Mouse (Mus musculus) heart, postnatal 36 days (tissue): ENCODE results near the gene Stx1a. TPM values are rescaled to one million over a fixed set of nuclear protein-coding genes. Genes with fewer than 3 reads are reported as not detected.

ENCODE experiments used
- DNase-seq, 2 experiments: peaks; one replicate each; pipeline ENCODE4 v3.0.0; 2021 to 2022
- intact Hi-C: fragments of 180-260 bp; cut with DNase I; formaldehyde crosslinking; loops from one replicate; pipeline ENCODE4 v1.15.1; 2025
- total RNA-seq, 2 experiments: library from RNA; stranded (reverse); gene quantifications; 2 replicates each; pipeline ENCODE4 v1.2.3; 2021

Stx1a gene
- total RNA-seq = 1 to 10 TPM; 1.7 to 2.0 TPM

- peak; percentile 86 to 89 for DNase-seq
- intact Hi-C loops = no loop called here
Measured at GRCm38 (mm10) chr5:135023344-135024173, at the start of gene Stx1a. TSS of gene Stx1a (plus strand) at chr5:135023482.

- no peak for DNase-seq
- intact Hi-C loops = no loop called here
Measured at GRCm38 (mm10) chr5:134973526-134973925, 49.8 kb upstream of the Stx1a start.

GRCm38 (mm10) chr5:134974294-134974693, 49.0 kb upstream of the Stx1a start:
- intact Hi-C loops = no loop called here
- DNase-seq = no peak

GRCm38 (mm10) chr5:134974921-134975320, 48.4 kb upstream of the Stx1a start:
- intact Hi-C loops = no loop called here
- DNase-seq = no peak

GRCm38 (mm10) chr5:134976164-134976563, 47.1 kb upstream of the Stx1a start:
- intact Hi-C loops = no loop called here

GRCm38 (mm10) chr5:134976577-134977250, 46.6 kb upstream of the Stx1a start:
- DNase-seq = no peak
- intact Hi-C loops = no loop called here

More at GRCm38 (mm10) chr5:134976164-134976563, 47.1 kb upstream of the Stx1a start:
- no peak for DNase-seq

GRCm38 (mm10) chr5:134977837-134978236, 45.4 kb upstream of the Stx1a start:
- DNase-seq = no peak
- intact Hi-C loops = no loop called here

GRCm38 (mm10) chr5:134981149-134981548, 42.1 kb upstream of the Stx1a start:
- DNase-seq = no peak
- intact Hi-C loops = no loop called here

GRCm38 (mm10) chr5:134983111-134983510, 40.2 kb upstream of the Stx1a start:
- intact Hi-C loops = no loop called here
- no peak for DNase-seq

- DNase-seq = no peak
- intact Hi-C loops = no loop called here
Measured at GRCm38 (mm10) chr5:134983771-134984170, 39.5 kb upstream of the Stx1a start.

- intact Hi-C loops = no loop called here
- DNase-seq = peak; percentile 35 to 44
Measured at GRCm38 (mm10) chr5:134985633-134986297, 37.5 kb upstream of the Stx1a start, which contains the start of gene Cldn3. TSS of gene Cldn3 (plus strand) at chr5:134986214.

GRCm38 (mm10) chr5:134986298-134987268, 36.7 kb upstream of the Stx1a start:
- DNase-seq = no peak

GRCm38 (mm10) chr5:134989166-134989565, 34.1 kb upstream of the Stx1a start:
- DNase-seq = no peak
- intact Hi-C loops = no loop called here

More at GRCm38 (mm10) chr5:134986298-134987268, 36.7 kb upstream of the Stx1a start:
- intact Hi-C loops = no loop called here

GRCm38 (mm10) chr5:134989741-134990140, 33.5 kb upstream of the Stx1a start:
- no peak for DNase-seq
- intact Hi-C loops = no loop called here

- DNase-seq = no peak
- intact Hi-C loops = no loop called here
Measured at GRCm38 (mm10) chr5:134992566-134992965, 30.7 kb upstream of the Stx1a start.

- intact Hi-C loops = no loop called here
- no peak for DNase-seq
Measured at GRCm38 (mm10) chr5:134998359-134998758, 24.9 kb upstream of the Stx1a start.

GRCm38 (mm10) chr5:134999797-135000196, 23.5 kb upstream of the Stx1a start:
- intact Hi-C loops = no loop called here

GRCm38 (mm10) chr5:135000751-135001150, 22.5 kb upstream of the Stx1a start:
- DNase-seq = no peak
- intact Hi-C loops = no loop called here

More at GRCm38 (mm10) chr5:134999797-135000196, 23.5 kb upstream of the Stx1a start:
- no peak for DNase-seq

GRCm38 (mm10) chr5:135001309-135001708, 22.0 kb upstream of the Stx1a start:
- intact Hi-C loops = no loop called here
- no peak for DNase-seq

- no peak for DNase-seq
- intact Hi-C loops = no loop called here
Measured at GRCm38 (mm10) chr5:135002151-135002550, 21.1 kb upstream of the Stx1a start.
